In genomic region chr4:74287851-74288250, GRCm38 (mm10) we compare ENCODE assay signal across 20 mouse cellular contexts. TPM values are rescaled to one million over a fixed set of nuclear protein-coding genes. Genes with fewer than 3 reads are reported as not detected.
DNase-seq lines count a peak whose midpoint lies in the region; ATAC-seq lines count a peak whose summit lies in the region.
"Had no signal": no experiment of that assay in that cellular context is flagged by ENCODE, and none has a peak within 500 bp of the region (broad histone marks: within the 10 kb centered on the region; RNA-seq: fewer than 3 reads in every experiment).

No protein-coding gene starts in this region.

- H3K36me3 ChIP-seq in intestine, embryonic 15.5 days, result no peaks in the 10 kb centered on the region
- H3K36me3 ChIP-seq in intestine, embryonic 16.5 days (ENCODE audit: control insufficient read depth, insufficient read depth, low read length), result no peaks in the 10 kb centered on the region
- H3K36me3 ChIP-seq in heart, embryonic 10.5 days, result peaks cover 8% of the 10 kb centered on the region; the same call in 1 of the 2 replicates
- H3K36me3 ChIP-seq: embryonic facial prominence, embryonic 10.5 days; embryonic facial prominence, embryonic 12.5 days; forebrain, embryonic 15.5 days had no signal

- WGBS in intestine, embryonic 15.5 days, result 68% methylated on average over 3 of the region's 3 CpGs
- WGBS in intestine, embryonic 16.5 days, result 73% methylated on average over 3 of the region's 3 CpGs
- 41% methylated on average over 3 of the region's 3 CpGs for WGBS in large intestine, adult 2 months
- 96% methylated on average over 3 of the region's 3 CpGs for WGBS in heart, embryonic 10.5 days

- H3K27me3 ChIP-seq in intestine, embryonic 15.5 days (replicated peaks), result no peaks in the 10 kb centered on the region
- no peaks in the 10 kb centered on the region for H3K27me3 ChIP-seq in intestine, embryonic 16.5 days (replicated peaks; ENCODE audit: control insufficient read depth, insufficient read depth, low read length)
- H3K27me3 ChIP-seq in heart, embryonic 10.5 days (ENCODE audit: insufficient read depth, poor library complexity, severe bottlenecking), result no peaks in the 10 kb centered on the region
- H3K27me3 ChIP-seq: embryonic facial prominence, embryonic 12.5 days; forebrain, embryonic 13.5 days; forebrain, embryonic 15.5 days; Patski had no signal

- peak; percentile 89 for ATAC-seq in intestine, embryonic 15.5 days
- peak; percentile 90 for ATAC-seq in intestine, embryonic 16.5 days
- ATAC-seq: activated CD4-positive, CD25-positive, alpha-beta regulatory T cell, adult 4 months; forebrain, embryonic 13.5 days; forebrain, embryonic 15.5 days; forebrain, postnatal 0 days; Patski had no signal

- peak; percentile 6 for DNase-seq in large intestine, adult 2 months (ENCODE audit: low read depth, low spot score)
- DNase-seq in layer of hippocampus, adult 9-11 months, result no peak
- DNase-seq in heart, embryonic 10.5 days (ENCODE audit: low spot score), result no peak
- DNase-seq: adrenal gland, adult 8-10 months; adrenal gland, postnatal 14 days; adrenal gland, postnatal 36 days; cerebellum, adult 11-12 months; cerebellum, adult 2 months; cerebellum, adult 9-10 months; cerebellum, postnatal 10 days; cerebellum, postnatal 25 days; forebrain, postnatal 0 days had no signal

- no peak overlapping the region for H3K27ac ChIP-seq in intestine, embryonic 15.5 days
- no peak overlapping the region for H3K27ac ChIP-seq in intestine, embryonic 16.5 days (ENCODE audit: low read length)
- H3K27ac ChIP-seq in heart, embryonic 10.5 days, result no peak overlapping the region
- H3K27ac ChIP-seq: embryonic facial prominence, embryonic 10.5 days; embryonic facial prominence, embryonic 12.5 days; forebrain, embryonic 13.5 days; forebrain, embryonic 15.5 days had no signal

- no peaks in the 10 kb centered on the region for H3K9me3 ChIP-seq in intestine, embryonic 15.5 days
- no peaks in the 10 kb centered on the region for H3K9me3 ChIP-seq in intestine, embryonic 16.5 days (ENCODE audit: control insufficient read depth, low read length)
- no peaks in the 10 kb centered on the region for H3K9me3 ChIP-seq in heart, embryonic 10.5 days
- H3K9me3 ChIP-seq: embryonic facial prominence, embryonic 10.5 days; embryonic facial prominence, embryonic 12.5 days; forebrain, embryonic 13.5 days; forebrain, embryonic 15.5 days had no signal

- no peak overlapping the region for H3K9ac ChIP-seq in intestine, embryonic 15.5 days
- no peak overlapping the region for H3K9ac ChIP-seq in intestine, embryonic 16.5 days (ENCODE audit: low read depth, low read length)
- H3K9ac ChIP-seq: embryonic facial prominence, embryonic 12.5 days; forebrain, embryonic 13.5 days; forebrain, embryonic 15.5 days; forebrain, postnatal 0 days had no signal

- H3K4me3 ChIP-seq in intestine, embryonic 15.5 days (replicated peaks), result no peak overlapping the region
- H3K4me3 ChIP-seq in intestine, embryonic 16.5 days (ENCODE audit: low read length), result no peak overlapping the region
- H3K4me3 ChIP-seq in heart, embryonic 10.5 days, result no peak overlapping the region
- H3K4me3 ChIP-seq: embryonic facial prominence, embryonic 10.5 days; embryonic facial prominence, embryonic 12.5 days; forebrain, embryonic 13.5 days; forebrain, embryonic 15.5 days had no signal

- no peaks in the 10 kb centered on the region for H3K4me1 ChIP-seq in intestine, embryonic 15.5 days (replicated peaks)
- no peaks in the 10 kb centered on the region for H3K4me1 ChIP-seq in intestine, embryonic 16.5 days (ENCODE audit: control insufficient read depth, insufficient read depth, low read length)
- no peaks in the 10 kb centered on the region for H3K4me1 ChIP-seq in heart, embryonic 10.5 days
- H3K4me1 ChIP-seq: embryonic facial prominence, embryonic 10.5 days; embryonic facial prominence, embryonic 12.5 days; forebrain, embryonic 13.5 days; forebrain, embryonic 15.5 days had no signal

- no peak overlapping the region for H3K4me2 ChIP-seq in intestine, embryonic 15.5 days (replicated peaks)
- H3K4me2 ChIP-seq in intestine, embryonic 16.5 days (ENCODE audit: low read depth, low read length), result no peak overlapping the region
- H3K4me2 ChIP-seq: embryonic facial prominence, embryonic 12.5 days; forebrain, embryonic 13.5 days; forebrain, embryonic 15.5 days had no signal

RNA-seq across cellular contexts. Expression of gene Kdm4c, which starts 45.6 kb away (rescaled TPM):
- 10.9 and 11.5 TPM in 2 replicates for polyA plus RNA-seq in intestine, embryonic 15.5 days (2015; fragmentation: Nextera tagmentation; extraction: Ambion mirVana)
- 11.8 and 12.5 TPM in 2 replicates for polyA plus RNA-seq in intestine, embryonic 16.5 days (2015; fragmentation: Nextera tagmentation; extraction: Ambion mirVana)
- polyA plus RNA-seq in large intestine, adult 2 months (2012; rRNA removed), result 2.1 and 2.5 TPM in 2 replicates
- polyA plus RNA-seq in heart, embryonic 10.5 days (2016; fragmentation: Nextera tagmentation; extraction: Ambion mirVana), result 7.9 and 10.9 TPM in 2 replicates
